Mouse (Mus musculus) bone marrow, adult 2 months (tissue): ENCODE measurements around the gene BC048679.

Source experiments
- CTCF ChIP-seq: fragments of 200-500 bp; IDR thresholded peaks from 2 replicates; pipeline ENCODE4 v1.5.1; 2011; ENCODE audit warnings: low read length, control low read depth; ENCODE audit not compliant: control insufficient read depth, insufficient read depth
- POLR2A ChIP-seq: fragments of 200-500 bp; IDR thresholded peaks from 2 replicates; pipeline ENCODE4 v1.6.1; 2011; ENCODE audit warnings: low read depth, mild to moderate bottlenecking, control low read depth, low read length, borderline replicate concordance; ENCODE audit not compliant: control insufficient read depth

DNA sequence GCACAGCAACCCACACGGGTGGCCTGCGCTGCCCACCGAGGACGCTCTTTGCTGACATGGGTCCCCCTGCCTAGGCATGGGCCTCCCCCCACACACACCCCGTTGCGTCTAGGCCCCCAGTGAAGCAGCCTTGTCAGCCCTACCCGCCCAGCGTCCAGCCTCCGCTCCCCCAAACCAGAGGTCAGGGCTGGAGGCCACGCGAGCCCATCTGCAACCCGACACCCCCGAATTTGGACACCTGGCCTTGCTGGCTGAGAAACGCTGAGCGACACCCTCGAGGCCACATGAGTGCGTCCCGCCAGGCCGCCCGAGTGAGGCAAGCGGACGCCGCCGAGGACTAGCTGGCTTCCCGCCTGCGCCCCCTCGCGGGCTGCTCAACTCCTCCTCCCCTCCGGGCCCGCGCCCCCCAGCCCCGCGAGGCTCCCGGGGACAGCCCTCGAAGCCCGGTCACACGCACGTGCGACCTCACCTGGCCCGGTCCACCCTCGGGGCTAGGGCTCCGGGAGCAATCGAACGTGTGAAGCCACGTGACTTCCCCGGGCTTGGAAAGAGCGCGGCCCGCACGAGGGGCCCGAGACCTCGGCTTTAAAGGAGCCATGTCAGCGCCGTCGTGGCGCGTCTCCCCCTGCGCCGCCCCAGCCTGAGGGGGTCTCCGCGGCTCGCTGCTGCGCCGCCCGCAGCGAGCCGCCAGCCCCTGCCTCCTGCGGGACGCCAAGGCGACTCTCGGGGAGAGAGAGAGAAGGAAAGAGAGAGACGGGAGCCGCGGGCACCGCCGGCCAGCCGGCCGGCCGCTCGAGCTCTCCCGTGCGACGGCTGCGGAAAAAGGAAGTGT lies 44.4 kb downstream of the BC048679 start:
- no peak for TF ChIP-seq CTCF
- no peak for TF ChIP-seq POLR2A
